Mouse (Mus musculus) kidney, postnatal 0 days (tissue): ENCODE measurements around the gene Mrps18b. TPM values are rescaled to one million over a fixed set of nuclear protein-coding genes. Genes with fewer than 3 reads are reported as not detected.
"Not testable (repeated sequence)": the region's sequence is repeated elsewhere in the genome, so short reads cannot be mapped to it uniquely, and the experiment has no call there.

Source experiments
- ATAC-seq: fragments of 200-750 bp; cut with Nextera tagmentation; replicated peaks from 2 replicates; pipeline ENCODE4 v1.8.0; 2017; ENCODE audit warnings: low read depth, moderate number of reproducible peaks, moderate TSS enrichment, moderate library complexity; ENCODE audit not compliant: low FRiP score
- DNase-seq: peaks from one replicate; pipeline ENCODE4 v3.0.0-alpha.2; 2016; ENCODE audit warnings: low spot score
- H3K27ac ChIP-seq: fragments of 300-500 bp; sonication (generic); 2 replicates; pipeline ENCODE4 v1.5.1; 2014; ENCODE audit warnings: mild to moderate bottlenecking
- H3K27me3 ChIP-seq: fragments of 300-500 bp; sonication (generic); 2 replicates; pipeline ENCODE4 v1.6.1; 2014; ENCODE audit warnings: low read length, mixed read lengths; ENCODE audit not compliant: insufficient read depth
- H3K36me3 ChIP-seq: fragments of 300-500 bp; sonication (generic); 2 replicates; pipeline ENCODE4 v1.6.1; 2014; ENCODE audit warnings: low read length, mixed read lengths; ENCODE audit not compliant: insufficient read depth
- H3K4me1 ChIP-seq: fragments of 300-500 bp; sonication (generic); replicated peaks from 2 replicates; pipeline ENCODE4 v1.6.1; 2014; ENCODE audit warnings: antibody characterized with exemption, low read length, mixed read lengths; ENCODE audit not compliant: insufficient read depth
- H3K4me2 ChIP-seq: fragments of 300-500 bp; sonication (generic); 2 replicates; pipeline ENCODE4 v1.6.1; 2014; ENCODE audit warnings: mild to moderate bottlenecking, low read length, moderate library complexity, mixed read lengths
- H3K4me3 ChIP-seq: fragments of 300-500 bp; sonication (generic); replicated peaks from 2 replicates; pipeline ENCODE4 v1.5.1; 2014; ENCODE audit warnings: low read depth, low read length
- H3K9ac ChIP-seq: fragments of 300-500 bp; sonication (generic); 2 replicates; pipeline ENCODE4 v1.6.1; 2014; ENCODE audit warnings: low read depth, low read length
- H3K9me3 ChIP-seq: fragments of 300-500 bp; sonication (generic); replicated peaks from 2 replicates; pipeline ENCODE4 v1.6.1; 2016; ENCODE audit warnings: low read length, inconsistent platforms, mixed read lengths
- CTCF ChIP-seq: IDR thresholded peaks from 2 replicates; pipeline ENCODE4 v1.5.1; 2016; ENCODE audit warnings: antibody characterized with exemption, low read depth, mild to moderate bottlenecking, moderate library complexity
- WGBS: fragments of 180-500 bp; shearing (Covaris S2); extraction: QIAGEN DNeasy Blood & Tissue Kit; methylation state at CpG from one replicate; pipeline ENCODE4 v1.1.7; 2014; 5-methylcytosine and 5-hydroxymethylcytosine counted together
- polyA plus RNA-seq: library from polyadenylated mRNA; unstranded; fragments of >200 nt; fragmentation: Nextera tagmentation; extraction: Ambion mirVana; gene quantifications from 2 replicates; pipeline ENCODE4 v1.2.1, GENCODE M21; 2015

The Mrps18b gene
- polyA plus RNA-seq, result 88.4 and 94.7 TPM in 2 replicates

DNA sequence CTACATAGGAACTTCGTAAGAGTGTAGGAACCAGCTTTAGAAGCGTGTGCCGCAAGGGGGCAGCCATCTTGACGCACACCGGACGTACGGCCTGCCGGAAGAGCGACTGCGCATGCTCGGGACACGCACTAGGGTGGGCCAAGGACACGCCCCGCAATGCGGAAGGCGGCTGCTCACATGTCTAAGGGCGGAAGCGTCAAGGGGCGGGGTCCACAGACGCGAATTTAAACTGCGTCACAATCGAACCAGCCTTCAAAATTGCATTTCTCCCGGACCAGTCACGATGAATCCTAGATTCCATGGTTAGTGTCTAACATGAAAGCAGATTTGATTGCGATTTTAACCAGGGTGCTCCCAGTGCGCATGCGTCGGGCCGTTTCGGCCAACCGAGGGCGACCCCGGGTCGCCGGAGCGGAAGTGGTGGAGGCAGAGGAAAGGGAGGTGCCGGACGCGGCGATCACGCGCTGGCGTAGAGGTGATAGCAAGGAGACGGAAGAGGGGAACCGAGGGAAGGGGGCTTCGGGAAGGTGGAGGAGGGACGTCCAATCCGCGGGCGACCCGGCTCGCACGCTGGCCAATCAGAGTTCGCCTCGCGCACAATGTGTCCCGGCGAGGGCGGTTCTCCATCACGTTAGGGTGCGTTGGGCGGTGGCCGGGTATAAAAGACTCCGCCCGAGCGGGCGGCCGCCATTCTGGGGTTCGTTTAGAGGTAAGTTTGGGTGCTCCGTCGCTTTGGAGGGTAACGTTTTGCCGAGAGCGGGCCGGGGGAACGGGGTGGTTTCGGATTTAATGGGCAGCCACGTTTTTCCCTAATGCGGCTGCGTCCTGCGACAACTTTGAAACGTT lies at the start of gene Mrps18b, which contains the start of gene Ppp1r10:
Gene Mrps18b, minus strand, starts transcription at position 93 of the 846 bp plus-strand sequence.
Gene Ppp1r10, plus strand, starts transcription at position 138 of the 846 bp plus-strand sequence.
- peak; percentile 74 for TF ChIP-seq CTCF
- H3K4me2 ChIP-seq, result peak within 1 kb of the TSS; percentile 65
- ATAC-seq, result peak; percentile 92
- 0 out of 2 replicates have a peak, but pooled peaks cover 16% of the 10 kb centered on the region for H3K36me3 ChIP-seq
- peak within 1 kb of the TSS; percentile 96 for H3K9ac ChIP-seq
- peaks cover 22% of the 10 kb centered on the region; the same call in 1 of the 2 replicates for H3K4me1 ChIP-seq
- H3K9me3 ChIP-seq, result no peaks in the 10 kb centered on the region
- peak within 1 kb of the TSS; percentile 66 for H3K4me3 ChIP-seq
- H3K27me3 ChIP-seq, result no peaks in the 10 kb centered on the region
- WGBS, result under 1% methylated on average over 83 of the region's 83 CpGs
- DNase-seq, result peak; percentile 100
- H3K27ac ChIP-seq, result peak within 1 kb of the TSS; percentile 98

DNA sequence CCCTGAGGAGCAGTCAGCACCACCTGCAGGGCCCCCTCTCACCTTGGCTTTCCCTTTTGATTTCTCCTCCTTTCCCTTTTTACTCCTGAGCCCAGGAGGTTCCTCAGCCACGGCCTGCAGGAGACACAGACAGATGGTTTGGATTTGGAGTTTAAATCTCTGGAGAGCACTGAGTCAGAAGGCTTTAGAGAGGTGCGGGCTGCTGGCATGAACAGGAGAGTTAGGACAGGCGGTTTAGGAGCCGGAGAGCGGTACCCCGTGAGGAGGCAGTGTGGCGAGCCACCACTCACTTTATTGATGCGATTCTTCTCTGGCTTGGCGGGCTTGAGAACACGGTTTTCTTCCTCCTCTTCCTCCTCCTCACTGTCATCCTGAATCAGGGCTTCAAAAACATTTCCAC lies 47.1 kb upstream of the Mrps18b start:
- no peak overlapping the region for H3K4me2 ChIP-seq
- no peak for ATAC-seq
- no peaks in the 10 kb centered on the region for H3K4me1 ChIP-seq
- no peak overlapping the region for H3K27ac ChIP-seq
- H3K36me3 ChIP-seq, result peaks cover 59% of the 10 kb centered on the region
- no peak for TF ChIP-seq CTCF
- H3K9me3 ChIP-seq, result no peaks in the 10 kb centered on the region
- WGBS, result 90% methylated on average over 10 of the region's 10 CpGs
- H3K4me3 ChIP-seq, result no peak overlapping the region
- no peaks in the 10 kb centered on the region for H3K27me3 ChIP-seq
- H3K9ac ChIP-seq, result no peak overlapping the region
- no peak for DNase-seq

DNA sequence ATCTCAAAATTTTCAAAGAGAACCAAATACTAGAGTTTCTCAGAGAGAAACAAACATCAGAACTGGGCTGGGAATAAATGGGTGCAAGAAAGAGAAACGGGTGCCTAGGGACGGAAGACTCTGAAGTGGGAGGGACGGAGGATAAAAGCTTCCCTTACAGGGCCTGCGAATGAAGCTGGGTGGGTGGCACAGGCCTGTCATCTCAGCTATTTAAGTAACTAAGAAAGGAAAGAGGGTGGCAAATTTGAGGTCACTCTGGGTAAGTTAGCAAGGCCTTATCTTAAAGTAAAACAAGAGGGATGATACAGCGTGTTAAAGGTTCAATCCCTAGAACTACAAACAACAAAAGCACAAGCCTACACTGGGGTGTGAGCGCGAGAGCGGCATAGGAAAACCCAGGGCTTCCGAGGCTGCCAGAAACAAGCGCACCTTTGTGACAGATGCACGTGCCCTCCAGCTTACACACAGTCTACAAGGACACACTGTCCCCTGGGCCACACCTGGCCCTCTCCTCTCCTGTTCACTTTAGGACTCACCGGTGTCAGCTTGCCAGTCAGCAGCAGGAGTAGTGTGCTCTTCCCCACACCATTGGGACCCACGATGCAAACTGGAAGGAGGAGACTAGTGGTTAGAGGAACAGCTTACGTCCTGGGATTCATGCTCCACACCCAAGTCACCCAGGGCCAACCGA lies 42.5 kb upstream of the Mrps18b start:
- Histone ChIP-seq H3K4me2 (no peak overlapping the region), H3K4me3 (no peak overlapping the region), H3K36me3 (peaks cover 69% of the 10 kb centered on the region), H3K4me1 (no peaks in the 10 kb centered on the region), H3K27ac (no peak overlapping the region), H3K9me3 (no peaks in the 10 kb centered on the region), H3K27me3 (no peaks in the 10 kb centered on the region), H3K9ac (no peak overlapping the region)
- WGBS, result 96% methylated on average over 15 of the region's 15 CpGs
- DNase-seq (no peak), ATAC-seq (no peak)
- no peak for TF ChIP-seq CTCF

DNA sequence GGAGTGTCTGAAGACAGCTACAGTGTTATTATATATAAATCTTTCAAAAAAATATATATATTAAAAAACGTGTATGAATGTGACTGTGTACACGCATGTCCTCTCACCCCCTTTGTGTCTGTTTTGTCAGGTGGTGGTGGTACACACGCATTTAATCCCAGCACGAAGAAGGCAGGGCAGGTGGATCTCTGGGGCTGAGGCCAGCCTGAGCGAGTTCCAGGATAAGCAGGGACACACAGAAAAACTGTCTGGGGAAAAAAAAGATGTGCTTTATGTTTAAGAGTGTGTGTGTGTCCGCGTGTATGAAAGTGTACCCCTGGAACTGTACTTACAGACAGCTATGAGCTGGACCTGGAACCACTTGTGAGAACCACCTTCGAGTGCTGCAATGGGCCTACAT lies 38.5 kb upstream of the Mrps18b start:
- ATAC-seq (no peak), DNase-seq (no peak)
- no peak overlapping the region for H3K27ac ChIP-seq
- WGBS, result 78% methylated on average over 8 of the region's 8 CpGs
- no peak overlapping the region for H3K9ac ChIP-seq
- no peak overlapping the region for H3K4me2 ChIP-seq
- no peak for TF ChIP-seq CTCF
- H3K4me3 ChIP-seq, result no peak overlapping the region
- no peaks in the 10 kb centered on the region for H3K4me1 ChIP-seq
- H3K9me3 ChIP-seq, result no peaks in the 10 kb centered on the region
- H3K36me3 ChIP-seq, result peaks cover 37% of the 10 kb centered on the region
- no peaks in the 10 kb centered on the region for H3K27me3 ChIP-seq

DNA sequence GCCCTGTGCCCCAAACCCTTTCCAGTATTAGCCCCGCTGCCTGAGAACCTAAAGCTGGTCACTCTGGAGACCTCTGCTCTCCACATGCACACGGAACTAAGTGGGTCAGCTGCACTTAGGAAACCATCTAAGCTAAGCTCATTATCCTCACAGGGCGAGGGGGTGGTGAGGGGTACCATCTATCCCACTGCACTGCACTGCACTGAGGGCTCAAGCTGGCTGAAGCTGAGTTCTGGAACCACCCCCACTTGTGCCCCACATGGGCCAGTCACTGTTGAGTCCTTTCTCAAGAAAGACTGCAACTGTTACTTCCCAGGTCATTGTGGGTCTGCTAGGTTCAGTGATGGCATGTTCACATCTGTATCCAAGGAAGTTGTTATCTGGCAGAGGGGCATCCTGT lies 36.4 kb upstream of the Mrps18b start:
- H3K4me3 ChIP-seq, H3K9me3 ChIP-seq, DNase-seq, ATAC-seq, H3K9ac ChIP-seq, H3K27me3 ChIP-seq, H3K4me1 ChIP-seq, H3K4me2 ChIP-seq, H3K27ac ChIP-seq: not testable (repeated sequence)
- peaks cover 17% of the 10 kb centered on the region for H3K36me3 ChIP-seq
- WGBS, result 55% methylated on average over 1 of the region's 3 CpGs

DNA sequence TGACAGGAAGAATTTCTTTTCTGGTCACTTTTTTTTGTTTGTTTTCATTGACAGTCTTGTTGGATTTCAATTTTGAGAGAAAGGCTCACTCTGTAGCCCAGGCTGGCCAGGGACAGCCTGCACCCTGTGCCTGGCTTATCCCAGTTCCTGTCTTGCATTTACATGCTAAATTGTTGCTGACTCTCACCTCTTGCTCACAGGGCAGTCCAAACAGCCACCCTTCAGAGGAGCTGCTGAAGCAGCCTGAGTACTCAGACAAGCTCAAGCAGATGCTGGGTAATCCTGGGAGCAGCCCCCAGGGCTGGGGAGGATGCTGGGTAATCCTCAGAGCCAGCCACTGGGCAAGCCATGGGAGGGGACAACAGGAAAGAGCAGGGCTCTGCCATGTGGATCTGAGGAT lies 34.8 kb upstream of the Mrps18b start:
- DNase-seq, H3K4me2 ChIP-seq, H3K9ac ChIP-seq, H3K4me1 ChIP-seq, ATAC-seq, H3K9me3 ChIP-seq, H3K27me3 ChIP-seq, H3K4me3 ChIP-seq, H3K36me3 ChIP-seq, H3K27ac ChIP-seq: not testable (repeated sequence)
